Mouse (Mus musculus): Measurements from ENCODE around the gene Calhm4.

GRCm38 (mm10) chr10:34053987-34054386 lies 9.9 kb upstream of the Calhm4 start:
- TF ChIP-seq CTCF (IDR thresholded peaks at IDR 0.05) (no peak), POLR2A (IDR thresholded peaks at IDR 0.05; ENCODE audit: insufficient read depth, low read depth, low read length) (no peak), EP300 (IDR thresholded peaks at IDR 0.05; ENCODE audit: insufficient read depth, low read depth, low read length) (no peak)
